Mouse (Mus musculus): Measurements from ENCODE around the gene B2m.

DNA sequence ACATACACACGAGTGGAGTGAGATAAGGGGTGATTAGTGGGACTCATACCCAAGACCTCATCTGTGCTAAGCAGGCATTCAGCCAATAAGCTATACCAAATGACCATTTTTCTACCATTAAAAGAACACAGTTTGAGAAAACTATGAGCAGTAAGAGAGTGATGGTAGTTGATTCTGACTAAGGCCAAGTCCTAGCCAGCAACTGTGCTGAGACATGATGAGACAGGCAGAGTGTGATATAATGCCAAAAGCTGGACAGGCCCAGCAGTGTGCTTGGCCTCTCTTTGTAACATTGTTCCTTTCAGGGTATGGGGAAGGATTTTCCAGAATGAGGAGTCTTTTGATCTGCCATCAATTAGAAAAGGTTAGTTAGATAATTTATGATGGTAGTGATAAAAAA is 54.0 kb downstream of the B2m start:
- TF ChIP-seq CTCF (IDR thresholded peaks at IDR 0.05; ENCODE audit: extremely low read depth, insufficient read depth, insufficient read length, insufficient replicate concordance) (no peak), POLR2A (IDR thresholded peaks at IDR 0.05; ENCODE audit: low read depth, low read length) (no peak)

Data from spleen, adult 2 months (tissue).